Mouse (Mus musculus): Measurements from ENCODE around the gene Olfr23.
"Not testable (repeated sequence)": the region's sequence is repeated elsewhere in the genome, so short reads cannot be mapped to it uniquely, and the experiment has no call there.

Gene Olfr23

DNA sequence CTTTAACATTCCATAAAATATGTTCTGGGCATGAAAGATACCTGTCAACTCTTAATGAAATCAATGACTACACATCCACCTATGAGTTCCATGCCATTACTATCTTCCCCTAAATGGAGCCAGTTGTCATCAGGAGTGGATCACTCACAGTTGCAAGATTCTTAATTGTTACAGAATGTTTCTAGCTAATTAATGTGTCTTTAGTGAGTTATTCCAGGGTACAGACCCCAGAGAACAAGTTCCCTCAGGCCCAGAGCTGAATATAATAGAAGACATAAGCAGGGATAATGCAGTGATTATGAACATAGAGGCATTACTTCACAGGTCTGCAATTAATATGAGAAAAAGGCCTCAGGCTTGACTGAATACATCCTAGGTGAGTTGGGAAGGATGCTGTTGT is at the start of gene Olfr23:
Olfr23 (plus strand) TSS at position 301 of the 400 bp plus-strand sequence.
- no peak for DNase-seq (ENCODE audit: low read depth, low spot score)

- DNase-seq (ENCODE audit: low read depth, low spot score): no peak
Measured at GRCm38 (mm10) chr11:73890671-73891070, 45.8 kb upstream of the Olfr23 start, which contains the start of gene Olfr394. TSS of gene Olfr394 (minus strand) at chr11:73890771.

DNA sequence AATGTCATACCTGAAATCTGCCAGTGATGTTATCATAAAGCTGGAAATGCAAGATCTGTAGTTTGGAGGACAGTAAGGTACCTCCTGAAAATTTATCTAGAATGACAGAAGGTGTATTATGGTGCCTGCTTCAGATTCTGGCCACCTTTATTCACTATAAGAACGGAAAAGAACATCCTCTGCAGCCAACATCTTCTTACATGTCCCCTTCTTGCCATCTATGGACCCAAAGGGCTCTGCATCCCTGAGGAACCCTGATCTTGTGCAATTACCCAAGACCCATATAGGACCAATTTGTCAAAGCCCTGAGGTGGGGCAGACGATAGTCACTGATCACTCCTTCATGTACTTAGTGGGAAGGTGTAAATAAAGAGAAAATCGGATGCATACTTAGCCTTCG is 27.3 kb upstream of the Olfr23 start, which contains the start of gene Olfr395:
Olfr395 (minus strand) TSS at position 101 of the 400 bp plus-strand sequence.
- DNase-seq (ENCODE audit: low read depth, low spot score): not testable (repeated sequence)

- no peak for DNase-seq (ENCODE audit: low read depth, low spot score)
Measured at GRCm38 (mm10) chr11:73960517-73960916, 24.0 kb downstream of the Olfr23 start, which contains the start of gene Olfr397. TSS of gene Olfr397 (plus strand) at chr11:73960817.

DNA sequence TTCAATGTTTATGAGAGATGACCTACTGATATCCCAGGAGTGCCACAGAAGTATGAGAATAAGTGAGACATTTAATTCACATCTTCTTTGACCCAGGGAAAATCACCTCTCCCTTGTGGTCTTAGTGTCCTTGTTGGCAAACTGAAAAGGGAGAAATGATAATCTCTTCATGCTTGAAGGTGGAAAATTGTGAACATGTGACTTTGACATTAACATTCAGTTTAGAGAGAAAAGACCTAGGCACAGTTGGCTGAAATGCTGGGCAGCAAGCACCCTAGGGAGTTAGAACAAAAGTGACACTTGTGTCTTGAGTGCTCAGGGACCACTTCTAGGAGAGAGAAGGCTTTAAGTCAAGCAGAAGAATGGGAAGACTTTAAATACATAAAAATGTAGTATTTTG is 53.8 kb downstream of the Olfr23 start, which contains the start of gene Olfr398:
Olfr398 (minus strand) TSS at position 101 of the 400 bp plus-strand sequence.
- DNase-seq (ENCODE audit: low read depth, low spot score): no peak

All from CD4-positive helper T cell, adult 2 months (primary cell).